ENCODE assay signal across 8 mouse cellular contexts in genomic region chr4:45013537-45013936, GRCm38 (mm10). TPM values are rescaled to one million over a fixed set of nuclear protein-coding genes. Genes with fewer than 3 reads are reported as not detected.
DNase-seq lines count a peak whose midpoint lies in the region; ATAC-seq and TF ChIP-seq lines count a peak whose summit lies in the region.

No protein-coding gene starts in this region.

- peak overlapping the region; percentile 81; the same call in 1 of the 2 replicates for H3K27ac ChIP-seq in thymus, adult 2 months (ENCODE audit: control insufficient read depth, insufficient read depth, low read length)
- H3K27ac ChIP-seq in limb, embryonic 15.5 days: no peak overlapping the region

- H3K27me3 ChIP-seq in erythroblast, embryonic 14.5 days (ENCODE audit: control insufficient read depth): no peaks in the 10 kb centered on the region
- H3K27me3 ChIP-seq in thymus, adult 2 months (ENCODE audit: control insufficient read depth, insufficient read depth, low read length): no peaks in the 10 kb centered on the region
- H3K27me3 ChIP-seq in limb, embryonic 15.5 days: no peaks in the 10 kb centered on the region

- no peak for TF ChIP-seq POLR2A in thymus, adult 2 months (IDR thresholded peaks at IDR 0.05; ENCODE audit: control insufficient read depth, extremely low read depth, insufficient read depth, low read length, poor library complexity)

- H3K4me2 ChIP-seq in limb, embryonic 15.5 days: peak overlapping the region; percentile 60

- peaks cover 49% of the 10 kb centered on the region for H3K4me1 ChIP-seq in erythroblast, embryonic 14.5 days (ENCODE audit: control insufficient read depth)
- peaks cover 5% of the 10 kb centered on the region for H3K4me1 ChIP-seq in thymus, adult 2 months (replicated peaks; ENCODE audit: control insufficient read depth, insufficient read depth, low read length)
- peaks cover 22% of the 10 kb centered on the region for H3K4me1 ChIP-seq in limb, embryonic 15.5 days

- H3K9me3 ChIP-seq in erythroblast, embryonic 14.5 days (ENCODE audit: control insufficient read depth, low read length): no peaks in the 10 kb centered on the region
- H3K9me3 ChIP-seq in limb, embryonic 15.5 days: no peaks in the 10 kb centered on the region

- 2% methylated on average over 2 of the region's 2 CpGs for WGBS in thymus, adult 2 months
- 2% methylated on average over 2 of the region's 2 CpGs for WGBS in limb, embryonic 15.5 days

- H3K9ac ChIP-seq in limb, embryonic 15.5 days: peak overlapping the region; percentile 50; the same call in 1 of the 2 replicates

- H3K4me3 ChIP-seq in erythroblast, embryonic 14.5 days (replicated peaks): peak overlapping the region; percentile 99
- no peak overlapping the region for H3K4me3 ChIP-seq in thymus, adult 2 months (ENCODE audit: control insufficient read depth, insufficient read depth, low read length)
- peak overlapping the region; percentile 81 for H3K4me3 ChIP-seq in limb, embryonic 15.5 days

- no peak for ATAC-seq in erythroblast, adult 5-6 weeks (replicated peaks; ENCODE audit: low FRiP score, poor library complexity, severe bottlenecking)
- no peak for ATAC-seq in limb, embryonic 15.5 days (ENCODE audit: insufficient number of reproducible peaks, low FRiP score, low TSS enrichment, low read depth)

- H3K36me3 ChIP-seq in erythroblast, embryonic 14.5 days (ENCODE audit: control insufficient read depth): no peaks in the 10 kb centered on the region; the same call in 1 of the 2 replicates
- no peaks in the 10 kb centered on the region for H3K36me3 ChIP-seq in thymus, adult 2 months (ENCODE audit: control insufficient read depth, insufficient read depth, low read length)
- H3K36me3 ChIP-seq in limb, embryonic 15.5 days: no peaks in the 10 kb centered on the region

- no peak for DNase-seq in thymus, adult 2 months
- DNase-seq in thymus, postnatal 36 days: no peak
- DNase-seq in yolk sac, embryonic 10.5 days (ENCODE audit: low spot score): no peak
- no peak for DNase-seq in right cerebral cortex, postnatal 14 days
- DNase-seq in urinary bladder, postnatal 36 days (ENCODE audit: low spot score in 2 of 2): no peak

- no peak for TF ChIP-seq CTCF in thymus, adult 2 months (IDR thresholded peaks at IDR 0.05; ENCODE audit: borderline replicate concordance, control insufficient read depth, extremely low read depth, insufficient read depth, low read length, poor library complexity)

RNA-seq across cellular contexts. Expression of gene Zbtb5, which starts 1.3 kb away (rescaled TPM):
- polyA plus RNA-seq in erythroblast, embryonic 14.5 days (2012): 0.09 and 0.11 TPM in 2 replicates
- total RNA-seq in erythroblast, adult 5-6 weeks (2015; ENCODE audit: low replicate concordance): 7.5 and 7.7 TPM in 2 replicates
- 9.4 and 10.0 TPM in 2 replicates for total RNA-seq in erythroblast, adult 5-6 weeks (2017; ENCODE audit: low replicate concordance)
- polyA plus RNA-seq in thymus, adult 2 months (2012; rRNA removed): 26.7 and 27.8 TPM in 2 replicates
- polyA plus RNA-seq in limb, embryonic 15.5 days (2015; fragmentation: Nextera tagmentation; extraction: Ambion mirVana): 21.7 and 22.8 TPM in 2 replicates

RNA-seq across cellular contexts. Expression of gene Polr1e, which starts 4.8 kb away (rescaled TPM):
- 0.02 and 0.31 TPM in 2 replicates for polyA plus RNA-seq in erythroblast, embryonic 14.5 days (2012)
- 10.4 and 17.9 TPM in 2 replicates for total RNA-seq in erythroblast, adult 5-6 weeks (2015; ENCODE audit: low replicate concordance)
- total RNA-seq in erythroblast, adult 5-6 weeks (2017; ENCODE audit: low replicate concordance): 8.1 and 9.8 TPM in 2 replicates
- 11.1 and 14.6 TPM in 2 replicates for polyA plus RNA-seq in thymus, adult 2 months (2012; rRNA removed)
- polyA plus RNA-seq in limb, embryonic 15.5 days (2015; fragmentation: Nextera tagmentation; extraction: Ambion mirVana): 29.2 and 36.1 TPM in 2 replicates

RNA-seq across cellular contexts. Expression of gene Grhpr, which starts 32.3 kb away (rescaled TPM):
- 3.9 and 6.0 TPM in 2 replicates for polyA plus RNA-seq in erythroblast, embryonic 14.5 days (2012)
- total RNA-seq in erythroblast, adult 5-6 weeks (2015; ENCODE audit: low replicate concordance): 4.2 and 8.4 TPM in 2 replicates
- total RNA-seq in erythroblast, adult 5-6 weeks (2017; ENCODE audit: low replicate concordance): 1.4 and 6.0 TPM in 2 replicates
- 33.3 and 35.9 TPM in 2 replicates for polyA plus RNA-seq in thymus, adult 2 months (2012; rRNA removed)
- 62.2 and 65.4 TPM in 2 replicates for polyA plus RNA-seq in limb, embryonic 15.5 days (2015; fragmentation: Nextera tagmentation; extraction: Ambion mirVana)

Comparison
In these comparisons a context has a peak if more than half of its experiments do, and no peak if none do; other contexts are left out.
1. RNA of gene Zbtb5, which starts 1.3 kb away (polyA plus RNA-seq): 26.7 to 27.8 TPM in thymus, adult 2 months and 21.7 to 22.8 TPM in limb, embryonic 15.5 days; 0.09 to 0.11 TPM in erythroblast, embryonic 14.5 days; every median in the first group is over 10 times any median in the second.